Mouse (Mus musculus): ENCODE measurements around the gene Aim2.
"Not testable (repeated sequence)": the region's sequence is repeated elsewhere in the genome, so short reads cannot be mapped to it uniquely, and the experiment has no call there.

Gene Aim2

DNA sequence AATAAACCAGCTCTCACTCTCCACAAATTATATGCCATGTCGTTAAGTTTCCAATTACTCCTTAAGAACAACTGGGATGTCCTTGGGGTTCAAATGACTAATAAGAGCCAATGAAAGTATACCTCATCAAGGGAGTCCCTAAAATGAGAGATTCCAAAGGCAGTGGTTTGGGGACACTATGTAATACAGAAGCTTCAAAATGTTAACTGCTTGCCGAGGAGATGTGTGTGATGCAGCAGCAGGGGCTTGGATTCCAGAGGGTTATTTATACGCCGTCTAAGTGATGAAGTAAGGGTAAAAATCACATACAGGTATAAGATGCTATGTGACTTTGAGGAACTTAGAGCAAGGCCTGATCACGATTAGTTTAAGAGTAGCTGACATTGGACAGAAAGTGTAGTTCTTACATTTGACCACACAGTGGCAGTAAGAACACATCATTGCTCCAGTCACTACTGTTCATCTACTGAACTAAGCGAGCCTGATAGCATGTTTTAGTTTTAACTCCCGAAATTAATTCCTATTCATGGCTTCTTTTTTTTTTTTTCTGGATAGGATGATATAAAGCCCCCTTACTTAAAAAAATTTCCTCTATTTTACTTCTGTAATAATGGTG lies 105.6 kb downstream of the Aim2 start:
- no peak for DNase-seq (ENCODE audit: low spot score in 2 of 2)

DNA sequence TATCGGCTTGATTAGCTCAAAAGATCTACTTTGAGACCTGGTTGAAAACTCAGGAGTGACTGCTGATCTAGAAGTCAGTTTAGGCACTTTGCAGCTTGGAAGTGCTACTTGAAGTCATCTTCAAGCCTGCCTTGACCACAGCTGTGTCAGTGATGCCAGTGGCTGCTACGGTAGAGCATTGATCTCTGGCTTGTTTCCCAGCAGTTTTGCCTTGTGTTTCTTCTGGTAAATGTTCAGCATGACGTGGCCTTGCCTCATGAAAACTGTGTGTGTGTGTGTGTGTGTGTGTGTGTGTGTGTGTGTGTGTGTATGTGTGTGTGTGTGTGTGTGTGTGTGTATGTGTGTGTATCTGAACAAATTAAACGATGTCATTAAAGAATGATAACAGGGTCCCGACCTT lies 106.1 kb downstream of the Aim2 start:
- no peak for DNase-seq (ENCODE audit: low spot score in 2 of 2)

DNA sequence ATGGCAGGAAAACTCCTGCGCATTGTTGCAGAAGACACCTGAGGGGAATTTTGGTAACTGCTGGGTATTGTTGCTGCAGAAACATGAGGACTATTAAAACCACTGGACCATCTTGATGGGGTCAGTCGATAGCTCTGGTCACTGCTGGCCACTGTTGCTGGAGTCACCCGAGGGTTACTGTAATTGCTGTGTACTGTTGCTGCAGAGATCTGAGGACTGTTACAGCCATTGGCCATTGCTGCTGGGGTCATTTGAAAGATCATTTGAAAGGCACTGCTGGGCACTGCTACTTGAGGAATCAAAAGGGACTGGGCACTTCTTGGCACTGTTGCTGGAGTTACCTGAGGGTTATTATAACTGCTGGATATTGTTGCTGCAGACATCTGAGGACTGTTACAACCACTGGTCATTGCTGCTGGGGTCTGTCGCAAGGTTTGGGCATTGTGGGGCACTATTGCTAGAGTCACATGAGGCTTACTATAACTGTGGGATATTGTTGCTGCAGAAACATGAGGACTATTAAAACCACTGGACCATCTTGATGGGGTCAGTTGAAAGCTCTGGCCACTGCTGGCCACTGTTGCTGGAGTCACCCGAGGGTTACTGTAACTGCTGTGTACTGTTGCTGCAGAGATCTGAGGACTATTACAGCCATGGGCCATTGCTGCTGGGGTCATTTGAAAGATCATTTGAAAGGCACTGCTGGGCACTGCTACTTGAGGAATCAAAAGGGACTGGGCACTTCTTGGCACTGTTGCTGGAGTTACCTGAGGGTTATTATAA lies 129.9 kb downstream of the Aim2 start:
- DNase-seq (ENCODE audit: low spot score in 2 of 2) = not testable (repeated sequence)

DNA sequence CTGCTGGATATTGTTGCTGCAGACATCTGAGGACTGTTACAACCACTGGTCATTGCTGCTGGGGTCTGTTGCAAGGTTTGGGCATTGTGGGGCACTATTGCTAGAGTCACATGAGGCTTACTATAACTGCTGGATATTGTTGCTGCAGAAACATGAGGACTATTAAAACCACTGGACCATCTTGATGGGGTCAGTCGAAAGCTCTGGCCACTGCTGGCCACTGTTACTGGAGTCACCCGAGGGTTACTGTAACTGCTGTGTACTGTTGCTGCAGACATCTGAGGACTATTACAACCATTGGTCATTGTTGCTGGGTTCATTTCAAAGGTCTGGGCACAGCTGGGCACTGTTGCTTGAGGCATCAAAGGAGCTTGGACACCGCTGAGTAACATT lies 130.5 kb downstream of the Aim2 start:
- DNase-seq (ENCODE audit: low spot score in 2 of 2) = not testable (repeated sequence)

DNA sequence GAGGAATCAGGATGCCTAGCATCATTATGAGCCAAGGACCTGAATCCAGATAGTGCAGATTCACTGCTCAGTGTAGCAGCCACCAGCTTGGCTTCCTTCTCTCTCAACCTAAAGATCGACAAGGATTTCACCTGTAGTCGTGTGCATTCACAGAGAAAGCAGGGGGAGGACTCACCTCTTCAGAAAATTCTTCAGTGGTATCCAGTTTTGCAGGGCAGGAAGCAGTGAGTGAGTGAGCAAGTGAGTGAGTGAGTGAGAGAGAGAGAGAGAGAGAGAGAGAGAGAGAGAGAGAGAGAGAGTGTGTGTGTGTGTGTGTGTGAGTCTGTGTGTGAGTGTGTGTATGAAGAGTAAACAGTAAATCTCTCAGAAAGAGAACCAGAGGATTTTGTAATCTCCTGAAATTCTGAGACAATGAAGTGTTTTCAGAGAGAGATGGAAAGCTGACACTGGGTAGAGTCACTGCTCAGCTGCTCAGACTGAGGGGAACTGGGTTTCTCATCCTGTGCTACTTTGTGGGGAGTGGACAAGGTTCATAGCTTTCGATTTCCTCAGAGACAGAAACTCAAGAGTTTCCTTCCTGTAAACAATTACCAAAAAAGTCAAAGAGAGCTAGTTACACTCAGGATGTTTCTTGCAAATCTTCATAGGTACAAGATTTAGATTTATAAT lies 140.3 kb downstream of the Aim2 start, which contains the start of gene Ifi206:
Gene Ifi206 (minus strand): TSS at position 230 of the 669 bp plus-strand sequence.
- DNase-seq (ENCODE audit: low spot score in 2 of 2) = not testable (repeated sequence)

DNA sequence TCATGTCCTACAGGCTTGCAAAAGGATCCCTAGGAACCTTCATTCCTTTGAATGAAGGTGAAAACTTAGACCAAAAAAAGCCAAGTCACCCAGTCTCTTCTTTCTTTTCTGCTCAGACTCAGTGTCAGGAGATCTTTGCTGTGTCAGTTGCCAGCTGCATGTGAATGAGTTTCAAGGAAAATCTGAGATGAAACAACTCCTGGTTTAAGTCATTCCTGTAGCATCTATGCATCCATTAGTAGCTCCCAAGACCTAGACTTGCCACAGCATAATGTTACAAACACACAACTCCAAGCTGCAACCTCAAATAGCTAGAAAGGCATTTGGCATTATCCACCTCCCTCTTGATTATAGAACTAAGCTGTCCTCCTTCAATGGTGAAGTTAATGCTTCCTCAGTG lies 140.8 kb downstream of the Aim2 start:
- DNase-seq (ENCODE audit: low spot score in 2 of 2) = not testable (repeated sequence)

DNA sequence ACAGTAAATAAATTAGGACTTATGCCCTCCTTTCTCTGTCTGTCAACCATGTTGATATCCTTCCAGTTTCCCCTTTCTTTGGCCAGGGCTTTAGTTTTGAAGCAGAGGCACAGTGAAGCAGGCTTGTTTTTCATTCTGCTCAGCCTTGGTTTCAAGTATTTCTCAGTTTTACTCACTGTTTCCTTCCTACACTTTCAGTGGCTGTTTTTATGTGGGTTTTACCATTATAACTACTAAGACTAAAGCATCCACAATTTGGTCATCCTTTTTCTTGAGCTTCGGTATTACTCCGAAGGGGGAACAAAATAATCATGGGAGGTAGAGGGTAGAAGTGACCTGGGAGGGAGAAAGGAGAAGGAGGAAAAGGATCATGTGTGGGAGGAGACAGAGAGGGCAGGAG lies 159.9 kb downstream of the Aim2 start:
- not testable (repeated sequence) for DNase-seq (ENCODE audit: low spot score in 2 of 2)
